Mouse (Mus musculus) thymus, postnatal 10 days (tissue): ENCODE results near the gene Zfyve9.
A peak's percentile ranks its signal among the peaks of the same experiment; 100 is the strongest.

Experiments used
- DNase-seq, 2 experiments: peaks; one replicate each; pipeline ENCODE4 v3.0.0; 2021; ENCODE audit warnings: low spot score in 2 of 2

Gene Zfyve9

GRCm38 (mm10) chr4:108780057-108780863 is at the start of gene Zfyve9:
Gene Zfyve9 (minus strand): TSS chr4:108780798.
- peak; percentile 23 to 79 for DNase-seq

GRCm38 (mm10) chr4:108826643-108827042 is 46.0 kb upstream of the Zfyve9 start:
- no peak for DNase-seq

- DNase-seq = no peak
Measured at GRCm38 (mm10) chr4:108826096-108826495, 45.5 kb upstream of the Zfyve9 start.

DNA sequence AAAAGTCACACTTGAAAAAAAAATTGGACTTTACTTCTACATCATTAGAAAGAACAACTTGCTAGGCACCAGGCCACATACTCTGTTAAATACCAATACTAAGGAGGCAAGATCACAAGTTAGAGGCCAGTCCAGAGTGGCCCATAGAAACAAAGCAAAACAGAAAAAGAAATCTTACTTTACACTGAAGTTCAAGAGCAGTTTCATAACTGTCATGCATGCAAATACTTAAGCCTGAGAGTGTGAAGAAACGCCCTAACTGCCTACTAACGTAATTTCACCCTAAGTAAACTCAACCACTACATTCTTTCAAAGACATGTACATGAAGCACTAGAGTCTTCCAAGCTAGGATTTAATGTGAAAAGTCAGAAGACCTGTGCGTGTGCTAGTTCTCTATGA is 45.1 kb upstream of the Zfyve9 start:
- DNase-seq = no peak

- DNase-seq = no peak
Measured at GRCm38 (mm10) chr4:108811550-108811949, 31.0 kb upstream of the Zfyve9 start.

DNA sequence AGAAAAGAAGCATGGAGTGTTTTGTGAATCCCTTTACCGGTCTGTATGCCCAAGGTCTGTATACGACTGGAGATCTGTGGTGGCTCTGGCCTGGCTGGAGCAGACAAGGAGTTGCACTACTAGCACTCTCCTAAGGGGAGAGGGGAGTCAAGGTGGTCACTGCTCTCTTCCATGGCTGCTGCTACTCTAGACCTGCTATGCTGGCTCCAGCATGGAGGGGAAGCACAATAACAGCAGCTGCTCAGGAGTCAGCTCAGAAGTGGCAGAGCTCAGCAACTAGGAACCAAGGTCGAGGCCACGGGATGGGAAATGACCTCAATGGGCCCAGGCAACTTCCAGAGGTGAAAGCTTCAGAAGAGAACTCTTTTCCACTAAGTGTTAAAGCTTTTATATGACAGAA is 30.5 kb upstream of the Zfyve9 start:
- no peak for DNase-seq

DNA sequence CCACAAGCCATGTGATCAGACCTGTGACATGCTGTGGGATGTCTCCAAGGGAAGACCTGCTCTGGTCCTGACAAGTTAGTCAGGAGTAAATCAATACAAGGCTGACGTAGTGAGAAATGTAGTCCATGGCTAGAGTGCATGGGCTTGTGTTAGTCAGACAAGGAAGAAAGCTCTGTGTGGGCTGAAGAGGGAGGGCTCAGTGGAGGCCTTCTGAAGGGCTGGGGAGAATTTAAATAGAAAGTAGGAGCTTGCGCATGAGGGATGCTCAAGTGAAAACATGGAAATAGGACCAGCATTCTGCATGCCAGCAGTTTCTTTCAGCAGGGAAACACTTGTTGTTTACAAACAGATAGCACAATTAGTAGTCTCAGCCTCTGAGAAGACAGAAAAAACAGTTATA is 22.9 kb upstream of the Zfyve9 start:
- no peak for DNase-seq

GRCm38 (mm10) chr4:108798083-108798830 is 17.7 kb upstream of the Zfyve9 start:
- peak in 1 of 2 experiments; percentile 42 for DNase-seq

GRCm38 (mm10) chr4:108796701-108797100 is 16.1 kb upstream of the Zfyve9 start:
- no peak for DNase-seq

- DNase-seq = no peak
Measured at GRCm38 (mm10) chr4:108793941-108794340, 13.3 kb upstream of the Zfyve9 start.

DNA sequence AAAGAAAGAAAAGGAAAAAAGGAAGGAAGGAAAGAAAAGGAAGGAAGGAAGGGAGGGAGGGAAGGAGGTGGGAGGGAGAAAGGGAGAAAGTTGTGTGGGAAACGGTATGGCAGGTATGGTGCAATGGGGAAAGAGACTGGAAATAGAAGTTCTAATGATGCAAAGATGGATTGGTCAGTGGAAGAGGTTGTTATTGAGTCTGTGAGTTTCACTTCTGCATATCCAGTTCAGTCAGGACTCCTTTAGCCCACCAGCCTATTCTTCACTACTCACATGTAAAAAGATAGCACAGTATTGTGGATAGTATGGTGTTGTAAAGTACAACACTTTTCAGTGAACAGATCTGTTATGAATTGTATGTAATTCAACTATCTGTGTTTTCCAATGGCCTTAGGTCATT is 9.9 kb upstream of the Zfyve9 start:
- DNase-seq = no peak

DNA sequence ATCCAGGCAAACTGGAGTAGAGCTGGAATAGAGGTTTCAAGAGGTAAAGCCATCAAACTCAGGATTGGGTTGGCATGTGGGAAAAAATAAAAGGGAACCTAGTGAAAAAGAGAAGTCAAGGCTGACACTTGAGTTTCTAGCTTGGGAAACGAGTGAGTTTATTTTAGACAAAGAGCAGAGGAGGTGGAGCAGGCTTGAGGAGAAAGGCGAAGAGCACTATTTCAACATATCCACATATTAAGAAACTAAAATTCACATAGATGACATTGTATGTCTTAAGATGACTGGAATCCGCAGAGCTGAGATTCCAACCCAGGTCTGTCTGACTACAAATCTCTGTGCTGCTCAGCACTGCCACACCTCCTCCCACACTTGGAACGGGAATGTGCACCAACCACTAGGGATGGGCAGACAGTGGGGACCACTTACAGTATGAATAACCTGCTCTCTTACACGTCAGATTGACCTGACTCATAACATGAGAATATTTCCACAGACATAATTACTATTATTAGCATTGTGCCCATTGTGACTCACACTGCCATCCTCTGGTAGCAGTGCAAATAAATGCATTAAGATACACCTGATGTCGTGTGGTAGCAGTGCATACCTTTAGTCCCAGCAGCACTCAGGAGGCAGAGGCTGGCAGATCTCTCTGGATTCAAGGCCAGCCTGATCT is 8.8 kb upstream of the Zfyve9 start:
- DNase-seq = no peak

DNA sequence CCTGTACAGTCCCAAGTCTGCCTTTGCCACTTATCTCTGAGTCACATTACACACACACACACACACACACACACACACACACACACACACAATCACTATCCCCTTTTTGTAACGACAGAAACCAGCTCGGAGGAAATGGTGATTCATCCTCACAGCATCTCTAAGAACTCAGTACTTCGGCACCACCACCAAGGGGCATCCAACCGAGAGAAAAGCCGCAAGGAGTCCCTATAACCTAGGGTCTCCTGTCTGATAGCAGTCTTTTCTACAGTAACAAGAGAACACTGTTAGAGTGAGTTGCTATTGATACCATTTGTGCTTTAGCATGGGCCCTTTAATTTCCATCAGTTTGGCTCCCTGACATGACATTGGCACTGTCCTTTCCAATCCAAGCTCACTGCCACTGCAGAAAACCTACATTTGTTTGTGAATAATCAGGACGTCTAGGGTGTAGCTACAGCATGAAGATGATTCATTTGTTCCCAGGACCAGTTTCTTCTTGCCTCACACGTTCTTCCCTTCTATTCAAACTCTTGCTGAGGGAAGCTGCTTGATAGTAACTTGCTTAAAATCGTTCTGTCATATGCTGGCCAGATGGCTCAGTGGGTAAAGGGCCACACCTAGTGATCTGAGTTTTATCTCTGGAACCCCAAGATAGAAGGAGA is 2.0 kb upstream of the Zfyve9 start:
- DNase-seq = no peak

DNA sequence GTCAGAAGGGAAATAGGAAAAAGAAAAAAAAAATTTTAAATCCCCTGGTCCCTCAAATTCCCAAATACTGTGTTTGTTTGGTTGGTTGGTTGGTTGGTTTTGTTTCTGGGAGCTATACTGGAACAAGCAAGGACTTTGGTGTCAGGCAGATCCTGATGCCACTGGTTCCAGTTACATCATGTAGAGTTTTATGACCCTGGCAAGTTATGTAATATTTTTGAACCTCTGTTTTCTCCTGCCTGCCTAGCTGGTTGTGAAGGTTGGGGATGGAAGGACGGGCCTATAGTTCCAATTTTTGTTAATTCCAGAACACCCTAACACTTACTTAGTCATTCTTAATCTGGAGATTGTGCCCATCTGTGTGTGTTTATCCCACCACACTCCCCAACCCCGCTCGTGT is 998 bp upstream of the Zfyve9 start:
- no peak for DNase-seq

DNA sequence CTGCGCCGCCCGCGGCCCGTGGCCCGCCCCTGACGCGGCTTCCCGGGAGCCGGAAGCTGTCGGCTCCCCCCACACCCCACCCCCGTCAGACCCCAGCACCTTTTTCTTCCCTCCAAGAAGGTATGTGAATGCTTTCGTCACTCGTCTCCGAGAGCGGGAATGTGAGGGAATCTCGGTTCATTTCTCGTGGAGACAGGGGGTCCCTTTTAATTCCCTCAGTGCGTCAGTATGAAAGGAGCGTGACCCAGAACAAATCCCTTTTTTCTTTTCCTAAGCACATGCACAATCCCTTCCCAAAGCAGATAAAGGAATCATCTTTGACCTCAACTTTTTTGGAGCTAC is 237 bp upstream of the Zfyve9 start:
- no peak for DNase-seq

DNA sequence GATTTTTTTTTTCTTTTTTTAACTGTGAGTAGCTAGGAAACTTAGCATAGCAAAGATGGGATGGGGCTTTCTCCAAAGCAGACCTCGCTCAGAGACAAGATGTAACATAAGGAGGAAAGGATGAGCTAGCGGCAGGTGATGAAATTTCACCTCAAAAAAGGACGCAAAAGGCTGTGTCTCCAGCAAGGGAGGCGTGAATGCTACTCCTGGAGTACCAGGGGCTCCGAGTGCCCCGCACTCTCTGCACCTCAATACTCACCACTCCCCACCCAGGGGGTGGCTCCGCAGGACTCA is 888 bp downstream of the Zfyve9 start:
- no peak for DNase-seq

GRCm38 (mm10) chr4:108768527-108768926 is 12.1 kb downstream of the Zfyve9 start:
- no peak for DNase-seq

DNA sequence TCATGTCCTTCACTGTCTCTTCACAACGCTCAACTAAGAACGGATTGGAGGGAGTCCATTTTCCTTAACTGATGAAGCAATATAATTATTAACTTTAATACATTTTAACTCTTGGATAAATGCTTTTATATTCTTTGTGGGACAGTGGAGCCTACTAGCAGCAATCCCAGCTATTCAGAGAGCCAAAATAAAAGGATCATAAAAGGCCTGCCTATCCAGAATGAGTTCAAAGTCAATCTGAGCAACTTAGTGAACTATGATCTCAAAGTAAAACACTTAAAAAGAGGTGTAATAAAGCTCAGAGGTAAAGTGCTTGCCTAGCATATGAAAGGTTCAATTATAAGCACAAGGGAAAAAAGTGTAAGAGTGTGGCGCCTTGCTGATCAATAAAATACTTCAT is 21.0 kb downstream of the Zfyve9 start:
- DNase-seq = no peak

DNA sequence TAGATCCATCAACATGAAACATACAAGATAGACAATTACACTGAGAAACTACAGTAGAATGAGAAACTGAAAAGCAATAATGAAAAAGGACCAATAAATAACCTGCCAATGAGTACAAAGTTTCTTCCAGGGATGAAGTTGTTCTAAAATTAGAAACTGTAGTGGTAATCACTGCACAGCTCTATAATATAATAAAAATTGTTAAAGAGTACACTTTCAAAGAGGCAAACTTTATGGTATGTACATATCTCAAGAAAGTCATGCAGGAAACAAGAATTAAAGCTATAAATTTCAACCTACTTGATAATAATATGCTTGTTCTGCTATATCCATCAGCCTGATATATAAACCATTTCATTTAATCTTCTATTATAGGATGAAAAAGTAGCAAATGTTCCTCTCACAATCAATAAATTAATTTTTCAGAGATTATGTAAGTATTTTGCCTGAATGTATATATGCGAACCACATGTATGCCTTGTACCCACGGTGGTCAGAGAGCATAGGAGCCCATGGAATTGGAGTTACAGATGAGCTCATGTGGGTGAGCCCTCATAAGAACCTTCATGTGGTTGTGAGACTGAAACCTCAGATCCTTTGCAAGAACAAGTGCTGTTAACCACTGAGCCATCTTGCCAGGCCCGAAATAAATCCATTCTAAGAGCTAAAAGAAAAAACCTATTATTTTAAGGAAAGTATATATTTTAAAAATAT is 34.3 kb downstream of the Zfyve9 start:
- no peak for DNase-seq

- DNase-seq = no peak
Measured at GRCm38 (mm10) chr4:108731582-108731981, 49.0 kb downstream of the Zfyve9 start.

- DNase-seq = no peak
Measured at GRCm38 (mm10) chr4:108730450-108730849, 50.1 kb downstream of the Zfyve9 start.

DNA sequence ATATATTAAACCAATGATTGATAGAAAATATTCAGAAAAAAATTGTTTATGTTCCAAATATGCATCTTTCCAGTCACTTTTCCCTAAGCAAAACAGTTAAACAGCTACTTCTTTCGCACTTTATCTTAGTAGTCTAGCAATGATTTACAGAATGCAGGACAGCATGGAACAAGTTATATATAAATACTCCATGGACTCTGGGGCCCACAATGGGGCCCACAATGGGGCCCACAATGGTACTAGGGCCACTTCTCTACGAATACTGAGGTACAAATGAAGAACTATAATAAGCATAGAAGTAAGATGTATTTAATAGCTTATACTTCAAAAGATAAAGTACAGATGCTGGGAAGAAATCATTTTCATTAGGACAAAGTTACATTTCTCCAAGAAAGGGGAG is 56.5 kb downstream of the Zfyve9 start:
- no peak for DNase-seq
